Mouse (Mus musculus): ENCODE results near the gene Eif1. TPM values are rescaled to one million over a fixed set of nuclear protein-coding genes. Genes with fewer than 3 reads are reported as not detected.
"Not testable (repeated sequence)": the region's sequence is repeated elsewhere in the genome, so short reads cannot be mapped to it uniquely, and the experiment has no call there.

Eif1 gene
- polyA plus RNA-seq, 1 experiment = 534 TPM

GRCm38 (mm10) chr11:100335731-100336130 lies 16.0 kb downstream of the Eif1 start:
- Histone ChIP-seq H3K27ac (ENCODE audit: insufficient read depth, low read length) (no peak overlapping the region), H3K4me3 (ENCODE audit: insufficient read depth, low read length) (no peak overlapping the region), H3K4me1 (ENCODE audit: control insufficient read depth, insufficient read depth, low read length) (peaks cover 6% of the 10 kb centered on the region)
- no peak for TF ChIP-seq CTCF (IDR thresholded peaks at IDR 0.05; ENCODE audit: extremely low read depth, insufficient read depth, low read length)

GRCm38 (mm10) chr11:100344269-100344668 lies 24.6 kb downstream of the Eif1 start:
- H3K4me3 ChIP-seq (ENCODE audit: insufficient read depth, low read length) = no peak overlapping the region
- no peak overlapping the region for H3K27ac ChIP-seq (ENCODE audit: insufficient read depth, low read length)
- TF ChIP-seq CTCF (IDR thresholded peaks at IDR 0.05; ENCODE audit: extremely low read depth, insufficient read depth, low read length) = no peak
- no peak for TF ChIP-seq POLR2A (IDR thresholded peaks at IDR 0.05; ENCODE audit: extremely low read depth, insufficient read depth, low read length)
- no peaks in the 10 kb centered on the region for H3K4me1 ChIP-seq (ENCODE audit: control insufficient read depth, insufficient read depth, low read length)

- no peak; the same call in 1 of the 2 replicates for TF ChIP-seq POLR2A (IDR thresholded peaks at IDR 0.05; ENCODE audit: extremely low read depth, insufficient read depth, low read length)
- peak; percentile 64 for TF ChIP-seq CTCF (IDR thresholded peaks at IDR 0.05; ENCODE audit: extremely low read depth, insufficient read depth, low read length)
- H3K4me1 ChIP-seq (ENCODE audit: control insufficient read depth, insufficient read depth, low read length) = peaks cover 3% of the 10 kb centered on the region
- H3K4me3 ChIP-seq (ENCODE audit: insufficient read depth, low read length) = no peak overlapping the region
- no peak overlapping the region for H3K27ac ChIP-seq (ENCODE audit: insufficient read depth, low read length)
Measured at GRCm38 (mm10) chr11:100352076-100352857, 32.6 kb downstream of the Eif1 start.

DNA sequence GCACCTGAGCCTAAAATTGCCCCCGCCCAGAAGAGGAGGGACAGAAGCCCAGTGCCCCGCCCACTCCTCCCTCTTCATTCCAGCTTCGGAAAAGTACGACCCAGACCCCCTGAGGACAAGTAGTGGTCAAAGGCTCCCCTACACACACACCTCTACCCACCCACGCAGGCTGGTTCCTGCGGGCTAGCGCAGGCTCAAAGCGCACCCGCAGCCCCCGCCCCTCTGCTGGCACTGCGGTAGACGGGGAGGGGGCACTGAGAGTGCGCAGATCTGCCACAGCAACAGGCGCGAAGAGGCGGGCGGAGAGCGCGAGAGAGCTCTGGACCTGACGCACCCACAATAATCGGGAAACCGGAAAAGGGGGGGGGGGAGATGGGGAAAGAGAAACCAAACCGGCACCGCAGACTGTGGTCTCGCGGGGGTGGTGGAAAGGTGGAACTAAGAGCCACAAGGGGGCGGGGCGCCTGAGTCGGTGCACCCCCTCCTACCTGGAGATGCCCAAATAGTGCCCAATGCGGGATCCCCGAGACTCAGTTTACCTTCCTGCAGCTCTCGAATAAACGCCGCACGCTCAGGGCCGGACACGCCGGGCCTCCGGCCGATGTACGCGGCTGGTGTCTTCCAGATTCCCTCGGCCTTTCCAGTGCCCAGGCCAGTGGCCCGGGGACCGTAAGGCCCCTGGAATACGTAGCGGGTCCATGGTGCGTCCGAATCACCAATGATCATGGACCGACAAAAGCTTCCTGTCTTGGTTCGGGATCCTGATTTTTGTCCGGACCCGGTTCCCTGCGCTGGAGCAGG lies 35.7 kb downstream of the Eif1 start:
- H3K4me1 ChIP-seq (ENCODE audit: control insufficient read depth, insufficient read depth, low read length) = peaks cover 3% of the 10 kb centered on the region
- H3K4me3 ChIP-seq (ENCODE audit: insufficient read depth, low read length) = peak overlapping the region; percentile 65
- TF ChIP-seq CTCF (IDR thresholded peaks at IDR 0.05; ENCODE audit: extremely low read depth, insufficient read depth, low read length) = no peak
- no peak for TF ChIP-seq POLR2A (IDR thresholded peaks at IDR 0.05; ENCODE audit: extremely low read depth, insufficient read depth, low read length)
- H3K27ac ChIP-seq (ENCODE audit: insufficient read depth, low read length) = no peak overlapping the region

DNA sequence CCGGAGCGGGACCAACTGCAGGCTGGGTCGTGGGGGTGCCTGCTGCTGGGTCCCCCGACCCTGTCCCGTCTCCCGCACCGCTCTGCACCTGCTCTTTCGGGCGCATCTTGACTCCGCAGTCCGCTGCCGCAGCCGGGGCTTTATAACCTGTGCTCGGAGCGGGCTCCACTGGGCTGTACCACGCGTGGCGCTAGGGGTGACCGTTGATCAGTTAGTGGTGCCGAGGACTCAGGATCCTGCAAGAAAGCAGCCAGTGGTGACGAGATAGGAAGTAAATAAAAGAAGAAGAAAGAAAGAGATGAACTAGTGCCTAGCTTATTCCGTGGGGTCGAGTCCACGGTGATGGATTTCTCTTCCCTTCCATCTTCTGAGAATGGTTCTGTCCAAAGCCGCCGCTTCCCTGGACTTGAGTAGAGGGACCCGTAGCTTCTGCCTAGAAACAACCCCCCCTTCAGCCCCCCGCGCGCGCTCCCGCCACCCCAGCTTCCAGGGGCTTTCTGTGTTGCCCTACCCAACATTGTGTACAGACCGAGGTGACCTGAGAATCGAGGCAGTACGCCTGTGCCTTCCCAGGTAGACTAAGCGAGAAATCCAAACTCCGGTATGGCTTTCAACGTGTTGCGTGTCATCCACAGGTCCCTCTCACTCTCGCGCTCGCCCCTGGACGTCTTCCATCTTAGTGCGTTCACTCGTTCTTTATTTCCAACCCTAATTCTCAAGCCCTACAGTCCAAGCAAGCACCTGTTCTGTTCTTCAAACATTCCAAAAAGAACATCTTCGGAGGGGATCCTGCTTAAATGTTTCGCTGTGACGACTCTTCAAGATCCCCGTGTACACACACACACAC lies 36.5 kb downstream of the Eif1 start, which contains the start of gene Hap1:
Gene Hap1, minus strand, starts transcription at position 157 of the 847 bp plus-strand sequence.
- TF ChIP-seq CTCF (IDR thresholded peaks at IDR 0.05; ENCODE audit: extremely low read depth, insufficient read depth, low read length) = no peak
- TF ChIP-seq POLR2A (IDR thresholded peaks at IDR 0.05; ENCODE audit: extremely low read depth, insufficient read depth, low read length) = peak; percentile 66; the same call in 1 of the 2 replicates
- peak within 1 kb of the TSS; percentile 65 for H3K4me3 ChIP-seq (ENCODE audit: insufficient read depth, low read length)
- no peak within 1 kb of the TSS for H3K27ac ChIP-seq (ENCODE audit: insufficient read depth, low read length)
- peaks cover 3% of the 10 kb centered on the region for H3K4me1 ChIP-seq (ENCODE audit: control insufficient read depth, insufficient read depth, low read length)

DNA sequence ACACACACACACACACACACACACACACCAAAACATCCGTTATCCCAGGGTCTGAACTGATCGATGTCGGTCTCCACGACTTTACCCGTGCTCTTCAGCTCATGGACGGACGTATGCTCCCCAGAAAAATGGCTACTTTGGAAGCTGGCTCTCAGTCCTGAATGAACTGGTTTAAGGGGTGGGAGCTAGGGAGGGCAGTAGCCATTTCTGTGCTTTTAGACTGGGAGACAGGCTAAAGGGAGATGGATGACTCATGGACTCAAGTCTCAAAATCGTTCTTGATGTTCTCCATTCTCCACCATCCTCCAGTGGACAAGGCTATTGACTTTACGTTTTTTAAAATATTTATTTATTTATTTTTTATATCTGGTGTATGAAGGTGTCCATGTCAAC lies 37.1 kb downstream of the Eif1 start:
- H3K4me3 ChIP-seq (ENCODE audit: insufficient read depth, low read length) = peak overlapping the region; percentile 65

DNA sequence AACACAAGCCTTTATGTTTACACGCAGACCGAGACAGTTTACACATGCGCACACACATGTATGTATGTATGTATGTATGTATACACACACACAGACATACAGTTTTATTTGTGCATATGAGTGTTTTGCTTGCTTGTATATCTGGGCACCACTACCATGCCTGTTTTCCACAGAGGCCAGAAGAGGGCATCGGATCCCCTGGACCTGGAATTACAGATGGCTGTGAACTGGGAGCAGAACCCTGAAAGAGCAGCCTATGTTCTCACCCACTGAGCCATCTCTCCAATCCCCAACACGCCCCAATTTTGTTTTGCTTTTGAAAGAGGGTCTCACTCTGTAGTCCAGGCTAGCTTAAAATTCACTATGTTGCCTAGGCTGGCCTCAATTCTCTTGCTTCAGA lies 37.7 kb downstream of the Eif1 start:
- TF ChIP-seq POLR2A (IDR thresholded peaks at IDR 0.05; ENCODE audit: extremely low read depth, insufficient read depth, low read length) (no peak), CTCF (IDR thresholded peaks at IDR 0.05; ENCODE audit: extremely low read depth, insufficient read depth, low read length) (no peak)
- Histone ChIP-seq H3K27ac (ENCODE audit: insufficient read depth, low read length) (no peak overlapping the region), H3K4me3 (ENCODE audit: insufficient read depth, low read length) (no peak overlapping the region), H3K4me1 (ENCODE audit: control insufficient read depth, insufficient read depth, low read length) (no peaks in the 10 kb centered on the region; the same call in 1 of the 2 replicates)

More for the DNA sequence above, 37.1 kb downstream of the Eif1 start:
- Histone ChIP-seq H3K4me1 (ENCODE audit: control insufficient read depth, insufficient read depth, low read length) (peaks cover 3% of the 10 kb centered on the region), H3K27ac (ENCODE audit: insufficient read depth, low read length) (no peak overlapping the region)
- TF ChIP-seq POLR2A (IDR thresholded peaks at IDR 0.05; ENCODE audit: extremely low read depth, insufficient read depth, low read length) (no peak), CTCF (IDR thresholded peaks at IDR 0.05; ENCODE audit: extremely low read depth, insufficient read depth, low read length) (no peak)

- TF ChIP-seq POLR2A (IDR thresholded peaks at IDR 0.05; ENCODE audit: extremely low read depth, insufficient read depth, low read length) (no peak), CTCF (IDR thresholded peaks at IDR 0.05; ENCODE audit: extremely low read depth, insufficient read depth, low read length) (no peak)
- no peak overlapping the region for H3K27ac ChIP-seq (ENCODE audit: insufficient read depth, low read length)
Measured at GRCm38 (mm10) chr11:100360175-100360574, 40.5 kb downstream of the Eif1 start.

GRCm38 (mm10) chr11:100361059-100361458 lies 41.4 kb downstream of the Eif1 start:
- not testable (repeated sequence) for H3K4me1 ChIP-seq (ENCODE audit: control insufficient read depth, insufficient read depth, low read length); H3K4me3 ChIP-seq (ENCODE audit: insufficient read depth, low read length)

More at GRCm38 (mm10) chr11:100360175-100360574, 40.5 kb downstream of the Eif1 start:
- Histone ChIP-seq H3K4me1 (ENCODE audit: control insufficient read depth, insufficient read depth, low read length) (no peaks in the 10 kb centered on the region), H3K4me3 (ENCODE audit: insufficient read depth, low read length) (no peak overlapping the region)

More at GRCm38 (mm10) chr11:100361059-100361458, 41.4 kb downstream of the Eif1 start:
- not testable (repeated sequence) for H3K27ac ChIP-seq (ENCODE audit: insufficient read depth, low read length)
